Mouse (Mus musculus) CH12.LX (cell line): ENCODE results near the gene Marcksl1. TPM values are rescaled to one million over a fixed set of nuclear protein-coding genes. Genes with fewer than 3 reads are reported as not detected.
A peak's percentile ranks its signal among the peaks of the same experiment; 100 is the strongest.

Experiments
- DNase-seq: peaks from one replicate; pipeline ENCODE4 v3.0.0-alpha.2; 2013; ENCODE audit errors: extremely low read depth
- H3K27ac ChIP-seq: 2 replicates; pipeline ENCODE4 v1.5.1; 2012; ENCODE audit warnings: low read depth, mild to moderate bottlenecking, control low read depth, moderate library complexity; ENCODE audit not compliant: insufficient read depth
- H3K27me3 ChIP-seq: replicated peaks from 2 replicates; pipeline ENCODE3; 2012; ENCODE audit warnings: inconsistent platforms
- H3K36me3 ChIP-seq, 2 experiments: replicated peaks in 1 of 2; 2 replicates each; pipeline versions ENCODE3 to v1.6.1; 2012; ENCODE audit warnings: inconsistent platforms in 1 of 2, low read length in 1 of 2, mild to moderate bottlenecking in 1 of 2, mixed read lengths in 1 of 2, moderate library complexity in 1 of 2; ENCODE audit not compliant: control insufficient read depth in 1 of 2, insufficient read depth in 1 of 2
- H3K4me1 ChIP-seq, 2 experiments: 2 replicates each; pipeline ENCODE4 v1.6.1; 2012; ENCODE audit warnings: inconsistent platforms in 1 of 2, moderate library complexity in 1 of 2; ENCODE audit not compliant: insufficient read depth in 2 of 2, control insufficient read depth in 1 of 2
- H3K4me2 ChIP-seq: 2 replicates; pipeline ENCODE4 v1.6.1; 2012; ENCODE audit warnings: low read depth, mild to moderate bottlenecking, control low read depth; ENCODE audit not compliant: poor library complexity, insufficient read depth, severe bottlenecking
- H3K4me3 ChIP-seq, 3 experiments: fragments of 150-350 bp in 1 of 3; sonication (generic) in 1 of 3; replicated peaks in 1 of 3; 2 replicates each; pipeline versions ENCODE3 to v1.5.1; 2011 to 2012; ENCODE audit warnings: low read depth in 2 of 3, low read length in 2 of 3, mild to moderate bottlenecking in 2 of 3, moderate library complexity in 2 of 3, control low read depth in 1 of 3, improper control_type of control experiment in 1 of 3, inconsistent platforms in 1 of 3, mixed read lengths in 1 of 3; ENCODE audit not compliant: poor library complexity in 1 of 3
- H3K79me2 ChIP-seq: replicated peaks from 2 replicates; pipeline ENCODE4 v1.6.1; 2012; ENCODE audit warnings: mild to moderate bottlenecking, moderate library complexity; ENCODE audit not compliant: control insufficient read depth, poor library complexity, insufficient read depth, severe bottlenecking; ENCODE audit errors: extremely low read depth
- H3K9ac ChIP-seq: 2 replicates; pipeline ENCODE4 v1.6.1; 2012; ENCODE audit warnings: low read depth, mild to moderate bottlenecking, control low read depth, moderate library complexity; ENCODE audit not compliant: insufficient read depth
- H3K9me3 ChIP-seq: replicated peaks from 2 replicates; pipeline ENCODE3; 2012; ENCODE audit warnings: low read length, inconsistent platforms, mixed read lengths
- CHD2 ChIP-seq: IDR thresholded peaks from 2 replicates; pipeline ENCODE4 v1.6.1; 2011; ENCODE audit warnings: low read length, improper control_type of control experiment
- ELF1 ChIP-seq: IDR thresholded peaks from 2 replicates; pipeline ENCODE4 v1.6.1; 2014; ENCODE audit warnings: low read depth, mild to moderate bottlenecking, inconsistent platforms, low read length, improper control_type of control experiment
- IRF4 ChIP-seq: IDR thresholded peaks from 2 replicates; pipeline ENCODE4 v1.6.1; 2014; ENCODE audit warnings: low read depth, mild to moderate bottlenecking, inconsistent platforms, low read length, improper control_type of control experiment
- JUND ChIP-seq: conservative IDR thresholded peaks from 2 replicates; pipeline ENCODE4 v1.6.1; 2011; ENCODE audit warnings: low read depth, low read length, improper control_type of control experiment
- MXI1 ChIP-seq: IDR thresholded peaks from 2 replicates; pipeline ENCODE4 v1.6.1; 2011; ENCODE audit warnings: mild to moderate bottlenecking, low read depth, low read length, improper control_type of control experiment
- MYC ChIP-seq: IDR thresholded peaks from 2 replicates; pipeline ENCODE4 v1.6.1; 2011; ENCODE audit warnings: low read depth, mild to moderate bottlenecking, improper control_type of control experiment, low read length
- NELFE ChIP-seq: IDR thresholded peaks from 2 replicates; pipeline ENCODE4 v1.6.1; 2011; ENCODE audit warnings: low read depth, low read length, improper control_type of control experiment
- NRF1 ChIP-seq: IDR thresholded peaks from 2 replicates; pipeline ENCODE4 v1.6.1; 2014; ENCODE audit warnings: low read depth, mild to moderate bottlenecking, inconsistent platforms, low read length, improper control_type of control experiment, moderate library complexity
- PAX5 ChIP-seq: IDR thresholded peaks from 2 replicates; pipeline ENCODE4 v1.6.1; 2012; ENCODE audit warnings: low read length, inconsistent platforms, mixed read lengths
- POLR2A ChIP-seq: IDR thresholded peaks from 2 replicates; pipeline ENCODE4 v1.6.1; 2011; ENCODE audit warnings: low read depth, mild to moderate bottlenecking, improper control_type of control experiment, low read length
- RCOR1 ChIP-seq: conservative IDR thresholded peaks from 2 replicates; pipeline ENCODE4 v1.6.1; 2012; ENCODE audit warnings: low read depth, mild to moderate bottlenecking, inconsistent platforms, low read length, improper control_type of control experiment
- SIN3A ChIP-seq: IDR thresholded peaks from 2 replicates; pipeline ENCODE4 v1.6.1; 2012; ENCODE audit warnings: low read length, improper control_type of control experiment, inconsistent platforms
- TBP ChIP-seq: conservative IDR thresholded peaks from 2 replicates; pipeline ENCODE4 v1.6.1; 2011; ENCODE audit warnings: low read depth, low read length, improper control_type of control experiment
- TCF12 ChIP-seq: IDR thresholded peaks from 2 replicates; pipeline ENCODE4 v1.6.1; 2014; ENCODE audit warnings: low read depth, mild to moderate bottlenecking, inconsistent platforms, low read length, improper control_type of control experiment
- ZMIZ1 ChIP-seq: IDR thresholded peaks from 2 replicates; pipeline ENCODE4 v1.6.1; 2012; ENCODE audit warnings: low read depth, mild to moderate bottlenecking, inconsistent platforms, low read length, improper control_type of control experiment
- ZNF384 ChIP-seq: IDR thresholded peaks from 2 replicates; pipeline ENCODE4 v1.6.1; 2012; ENCODE audit warnings: low read depth, low read length, improper control_type of control experiment, inconsistent platforms
- dilution Hi-C: fragments of 300-500 bp; cut with MboI; formaldehyde crosslinking; loops from 2 replicates; pipeline ENCODE4 v1.14.3; 2020; ENCODE audit warnings: low sequenced_read_pairs; ENCODE audit not compliant: extremely low pct_unique_long_range_greater_than_20kb, extremely low pct_ligation_motif_present
- in situ Hi-C: fragments of 300-500 bp; cut with MboI; formaldehyde crosslinking; loops from 3 replicates; pipeline ENCODE4 v1.14.3; 2019; ENCODE audit warnings: low sequenced_read_pairs, low pct_ligation_motif_present, low pct_unique_long_range_greater_than_20kb, mixed read lengths
- polyA plus RNA-seq: library from polyadenylated mRNA; unstranded; fragments of >175 nt; gene quantifications from 2 replicates; pipeline ENCODE4 v1.2.1, GENCODE M21; 2012; ENCODE audit warnings: low read depth; ENCODE audit not compliant: insufficient read length
- total RNA-seq, 2 experiments: library from RNA; depleted of rRNA; stranded (reverse); fragments of 300-350 nt in 1 of 2; fragments of >200 nt in 1 of 2; gene quantifications; 2 replicates each; pipeline ENCODE4 v1.2.3; 2012 to 2014

Marcksl1 gene
- total and polyA plus RNA-seq, 3 experiments, result 195 to 423 (median 265) TPM

GRCm38 (mm10) chr4:129555862-129556531, 42.6 kb downstream of the Marcksl1 start:
- Histone ChIP-seq H3K27me3 (no peaks in the 10 kb centered on the region), H3K9me3 (no peaks in the 10 kb centered on the region), H3K79me2 (no peaks in the 10 kb centered on the region; the same call in 1 of the 2 replicates), H3K9ac (no peak overlapping the region), H3K4me2 (peak overlapping the region; percentile 95; the same call in 1 of the 2 replicates), H3K36me3 (peaks cover 24 to 45% of the 10 kb centered on the region in 2 experiments), H3K27ac (no peak overlapping the region), H3K4me1 (peaks cover 6 to 34% of the 10 kb centered on the region in 2 experiments), H3K4me3 (peak overlapping the region in 2 of 3 experiments; percentile 3 to 17)
- in situ Hi-C loops (no loop called here), dilution Hi-C loops (no loop called here)
- no peak for DNase-seq
- TF ChIP-seq ZMIZ1 (no peak), TBP (no peak), RCOR1 (no peak), PAX5 (no peak), ELF1 (no peak), NRF1 (0 out of 2 replicates have a peak, but pooled peaks have one; percentile 7), POLR2A (no peak), MXI1 (no peak)

GRCm38 (mm10) chr4:129556532-129557223, 43.3 kb downstream of the Marcksl1 start:
- in situ Hi-C loops (no loop called here), dilution Hi-C loops (no loop called here)
- H3K79me2 ChIP-seq, result no peaks in the 10 kb centered on the region; the same call in 1 of the 2 replicates

More at GRCm38 (mm10) chr4:129556532-129557223, 43.3 kb downstream of the Marcksl1 start:
- DNase-seq, result peak; percentile 83
- Histone ChIP-seq H3K4me2 (peak overlapping the region; percentile 95), H3K27me3 (no peaks in the 10 kb centered on the region), H3K9me3 (no peaks in the 10 kb centered on the region)
- TF ChIP-seq NELFE (0 out of 2 replicates have a peak, but pooled peaks have one; percentile 52), TBP (0 out of 2 replicates have a peak, but pooled peaks have one; percentile 40), TCF12 (peak; percentile 65; the same call in 1 of the 2 replicates), IRF4 (peak; percentile 43; the same call in 1 of the 2 replicates), JUND (no peak), MYC (no peak), ZNF384 (peak; percentile 87), ELF1 (peak; percentile 47; the same call in 1 of the 2 replicates), POLR2A (peak; percentile 75), MXI1 (peak; percentile 27; the same call in 1 of the 2 replicates), CHD2 (no peak), SIN3A (peak; percentile 67)
- TF ChIP-seq, all 38 proteins: peak for 9
- Histone ChIP-seq H3K9ac (peak overlapping the region; percentile 85), H3K36me3 (peaks cover 17 to 38% of the 10 kb centered on the region in 2 experiments), H3K4me1 (peaks cover 6 to 34% of the 10 kb centered on the region in 2 experiments), H3K27ac (peak overlapping the region; percentile 83), H3K4me3 (peak overlapping the region; percentile 63 to 69 (median 69))
